Mouse (Mus musculus) brain, embryonic 14.5 days (tissue): ENCODE data around the gene Acpp. TPM values are rescaled to one million over a fixed set of nuclear protein-coding genes. Genes with fewer than 3 reads are reported as not detected.
A peak's percentile ranks its signal among the peaks of the same experiment; 100 is the strongest.

Experiments
- DNase-seq: peaks from one replicate; pipeline ENCODE4 v3.0.0-alpha.2; 2011; ENCODE audit warnings: low read depth
- CTCF ChIP-seq: fragments of 200-500 bp; IDR thresholded peaks from 2 replicates; pipeline ENCODE4 v1.5.1; 2012; ENCODE audit warnings: inconsistent platforms, mild to moderate bottlenecking, moderate library complexity, borderline replicate concordance; ENCODE audit not compliant: insufficient read depth, insufficient read length; ENCODE audit errors: extremely low read depth
- POLR2A ChIP-seq: fragments of 200-500 bp; IDR thresholded peaks from 2 replicates; pipeline ENCODE4 v1.6.1; 2012; ENCODE audit warnings: mild to moderate bottlenecking, inconsistent platforms, borderline replicate concordance; ENCODE audit not compliant: poor library complexity, insufficient read depth, insufficient read length, severe bottlenecking; ENCODE audit errors: extremely low read depth
- polyA plus RNA-seq: library from polyadenylated mRNA; depleted of rRNA; stranded (reverse); fragments of >200 nt; gene quantifications from 2 replicates; pipeline ENCODE4 v1.2.3, GENCODE M21; 2012

Gene Acpp
- polyA plus RNA-seq, 1 experiment: 0.23 TPM

- DNase-seq: no peak
- TF ChIP-seq CTCF (no peak), POLR2A (no peak)
Observed at GRCm38 (mm10) chr9:104338489-104339427, 1.2 kb upstream of the Acpp start.

- TF ChIP-seq POLR2A (no peak), CTCF (no peak)
- no peak for DNase-seq
Observed at GRCm38 (mm10) chr9:104331301-104331700, 6.2 kb downstream of the Acpp start.

DNA sequence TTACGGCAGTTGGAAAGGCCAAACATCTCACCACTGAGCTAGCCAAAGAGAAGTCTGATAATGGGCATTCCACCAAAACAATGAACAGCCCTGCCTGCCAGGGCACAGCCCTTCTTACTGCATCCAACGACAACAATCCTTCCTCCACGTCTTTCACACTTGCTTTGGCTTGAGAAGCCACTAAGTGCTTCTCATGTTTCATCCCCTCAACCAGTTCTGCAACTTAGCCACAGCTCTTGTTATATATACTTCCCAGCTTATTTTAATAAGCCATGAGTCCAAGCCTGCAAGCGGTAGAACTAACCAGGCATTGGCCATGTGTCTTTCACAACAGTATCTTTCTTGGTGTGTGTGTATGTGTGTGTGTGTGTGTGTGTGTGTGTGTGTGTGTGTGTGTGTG, 8.9 kb downstream of the Acpp start:
- no peak for DNase-seq
- TF ChIP-seq CTCF (no peak), POLR2A (no peak)

DNA sequence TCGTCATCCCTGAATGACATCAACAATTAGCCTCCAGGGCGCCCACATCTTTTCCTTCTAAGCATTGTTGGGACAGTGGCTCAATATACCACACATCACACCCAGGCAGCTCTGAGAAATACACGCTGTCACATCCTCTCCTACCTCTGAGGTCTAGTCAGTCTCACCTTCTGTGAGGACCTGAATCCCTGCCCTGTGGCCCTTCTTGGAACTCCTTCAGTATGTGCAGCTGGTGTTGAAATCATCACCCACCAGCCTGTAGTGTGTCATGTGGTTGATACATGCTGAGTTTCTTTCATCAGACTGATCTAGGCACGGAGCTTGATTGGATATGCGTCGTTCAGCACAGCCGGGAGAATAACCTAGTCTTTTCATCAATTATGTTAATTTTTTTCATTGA, 16.0 kb downstream of the Acpp start:
- TF ChIP-seq POLR2A: no peak
- TF ChIP-seq CTCF: no peak
- peak; percentile 7 for DNase-seq

GRCm38 (mm10) chr9:104316351-104316750, 21.2 kb downstream of the Acpp start:
- no peak for TF ChIP-seq CTCF
- TF ChIP-seq POLR2A: no peak

DNA sequence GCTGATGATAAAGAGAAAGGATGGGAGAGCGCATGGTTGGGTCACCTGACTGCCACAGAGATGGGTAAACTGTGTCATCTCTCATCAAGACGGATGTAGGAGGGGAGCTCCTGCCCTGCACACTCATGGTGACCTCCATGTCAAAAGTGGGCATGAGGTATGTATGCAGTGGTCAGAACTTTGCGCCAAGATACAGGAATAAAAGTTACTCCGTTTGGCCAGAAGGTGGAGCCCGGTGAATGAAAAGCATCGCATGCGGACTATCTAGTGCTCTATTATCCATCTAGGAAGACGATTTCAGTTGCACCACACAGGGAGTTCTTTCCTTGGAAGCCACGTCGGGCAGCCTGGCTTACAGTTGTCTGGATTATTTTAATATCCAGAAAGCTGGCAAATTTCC, 22.0 kb downstream of the Acpp start:
- peak; percentile 77 for DNase-seq
- no peak for TF ChIP-seq POLR2A
- peak; percentile 73; the same call in 1 of the 2 replicates for TF ChIP-seq CTCF

More at GRCm38 (mm10) chr9:104316351-104316750, 21.2 kb downstream of the Acpp start:
- no peak for DNase-seq

DNA sequence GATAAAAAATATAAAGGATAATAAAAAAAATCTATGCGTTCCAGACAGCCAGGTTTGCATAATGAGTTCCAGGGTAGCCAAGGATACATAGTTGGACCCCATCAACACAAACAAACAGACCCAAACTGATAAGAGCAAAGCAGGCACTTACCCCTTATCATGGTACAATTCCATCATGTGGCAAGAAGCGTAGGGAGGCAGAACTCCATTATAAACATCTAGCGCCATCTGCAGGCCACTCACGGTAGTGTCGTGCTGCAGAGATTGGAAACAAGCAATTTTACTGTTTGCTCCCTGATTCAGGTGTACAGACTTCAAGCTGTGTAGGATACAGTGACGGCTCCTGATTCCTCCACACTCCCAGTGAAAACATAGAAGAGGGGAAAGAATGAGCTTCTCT, 30.8 kb downstream of the Acpp start:
- TF ChIP-seq POLR2A: no peak
- TF ChIP-seq CTCF: peak; percentile 87
- DNase-seq: peak; percentile 77

GRCm38 (mm10) chr9:104305333-104306111, 32.0 kb downstream of the Acpp start:
- DNase-seq: peak; percentile 5
- TF ChIP-seq CTCF: no peak
- no peak for TF ChIP-seq POLR2A

GRCm38 (mm10) chr9:104304800-104305199, 32.7 kb downstream of the Acpp start:
- DNase-seq: no peak

DNA sequence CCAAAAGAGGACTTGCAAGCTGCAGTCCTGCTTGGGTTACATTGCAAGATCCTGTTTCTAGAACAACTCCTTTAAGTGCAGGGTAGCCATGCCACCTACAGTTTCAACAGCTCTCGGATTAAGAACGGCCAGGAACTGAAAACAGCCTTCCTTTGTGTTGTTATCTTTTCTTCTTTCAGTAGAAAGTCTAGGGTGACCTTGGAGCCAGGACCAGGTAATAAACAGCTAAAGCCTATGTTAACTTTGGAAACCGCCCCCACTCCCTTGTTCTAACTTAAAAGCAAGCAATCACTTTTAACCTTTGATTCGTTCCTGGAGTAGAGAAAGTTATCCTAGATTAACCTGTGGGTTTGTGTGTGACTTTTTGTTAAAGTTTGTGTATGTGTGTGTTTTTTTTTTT, 33.2 kb downstream of the Acpp start:
- no peak for TF ChIP-seq CTCF
- no peak for TF ChIP-seq POLR2A
- no peak for DNase-seq

More at GRCm38 (mm10) chr9:104304800-104305199, 32.7 kb downstream of the Acpp start:
- TF ChIP-seq CTCF (no peak), POLR2A (no peak)

- TF ChIP-seq POLR2A: no peak
- no peak for TF ChIP-seq CTCF
- DNase-seq: no peak
Observed at GRCm38 (mm10) chr9:104300569-104300968, 37.0 kb downstream of the Acpp start.
